Mouse (Mus musculus) CH12.LX (cell line): Measurements from ENCODE around the gene Qser1. TPM values are rescaled to one million over a fixed set of nuclear protein-coding genes. Genes with fewer than 3 reads are reported as not detected.

ENCODE experiments used
- DNase-seq: peaks from one replicate; pipeline ENCODE4 v3.0.0-alpha.2; 2013; ENCODE audit errors: extremely low read depth
- H3K27ac ChIP-seq: 2 replicates; pipeline ENCODE4 v1.5.1; 2012; ENCODE audit warnings: low read depth, mild to moderate bottlenecking, control low read depth, moderate library complexity; ENCODE audit not compliant: insufficient read depth
- H3K27me3 ChIP-seq: replicated peaks from 2 replicates; pipeline ENCODE3; 2012; ENCODE audit warnings: inconsistent platforms
- H3K36me3 ChIP-seq, 2 experiments: replicated peaks in 1 of 2; 2 replicates each; pipeline versions ENCODE3 to v1.6.1; 2012; ENCODE audit warnings: inconsistent platforms in 1 of 2, low read length in 1 of 2, mild to moderate bottlenecking in 1 of 2, mixed read lengths in 1 of 2, moderate library complexity in 1 of 2; ENCODE audit not compliant: control insufficient read depth in 1 of 2, insufficient read depth in 1 of 2
- H3K4me1 ChIP-seq, 2 experiments: 2 replicates each; pipeline ENCODE4 v1.6.1; 2012; ENCODE audit warnings: inconsistent platforms in 1 of 2, moderate library complexity in 1 of 2; ENCODE audit not compliant: insufficient read depth in 2 of 2, control insufficient read depth in 1 of 2
- H3K4me2 ChIP-seq: 2 replicates; pipeline ENCODE4 v1.6.1; 2012; ENCODE audit warnings: low read depth, mild to moderate bottlenecking, control low read depth; ENCODE audit not compliant: poor library complexity, insufficient read depth, severe bottlenecking
- H3K4me3 ChIP-seq, 3 experiments: fragments of 150-350 bp in 1 of 3; sonication (generic) in 1 of 3; replicated peaks in 1 of 3; 2 replicates each; pipeline versions ENCODE3 to v1.5.1; 2011 to 2012; ENCODE audit warnings: low read depth in 2 of 3, low read length in 2 of 3, mild to moderate bottlenecking in 2 of 3, moderate library complexity in 2 of 3, control low read depth in 1 of 3, improper control_type of control experiment in 1 of 3, inconsistent platforms in 1 of 3, mixed read lengths in 1 of 3; ENCODE audit not compliant: poor library complexity in 1 of 3
- H3K79me2 ChIP-seq: replicated peaks from 2 replicates; pipeline ENCODE4 v1.6.1; 2012; ENCODE audit warnings: mild to moderate bottlenecking, moderate library complexity; ENCODE audit not compliant: control insufficient read depth, poor library complexity, insufficient read depth, severe bottlenecking; ENCODE audit errors: extremely low read depth
- H3K9ac ChIP-seq: 2 replicates; pipeline ENCODE4 v1.6.1; 2012; ENCODE audit warnings: low read depth, mild to moderate bottlenecking, control low read depth, moderate library complexity; ENCODE audit not compliant: insufficient read depth
- H3K9me3 ChIP-seq: replicated peaks from 2 replicates; pipeline ENCODE3; 2012; ENCODE audit warnings: low read length, inconsistent platforms, mixed read lengths
- CHD1 ChIP-seq: IDR thresholded peaks from 2 replicates; pipeline ENCODE4 v1.6.1; 2012; ENCODE audit warnings: low read depth, low read length, improper control_type of control experiment, inconsistent platforms
- CHD2 ChIP-seq: IDR thresholded peaks from 2 replicates; pipeline ENCODE4 v1.6.1; 2011; ENCODE audit warnings: low read length, improper control_type of control experiment
- CTCF ChIP-seq, 2 experiments: IDR thresholded peaks in 1 of 2; conservative IDR thresholded peaks in 1 of 2; 2 replicates each; pipeline ENCODE4 v1.5.1; 2011 to 2012; ENCODE audit warnings: low read depth in 2 of 2, low read length in 2 of 2, improper control_type of control experiment in 1 of 2, inconsistent platforms in 1 of 2, mild to moderate bottlenecking in 1 of 2, moderate library complexity in 1 of 2
- ELF1 ChIP-seq: IDR thresholded peaks from 2 replicates; pipeline ENCODE4 v1.6.1; 2014; ENCODE audit warnings: low read depth, mild to moderate bottlenecking, inconsistent platforms, low read length, improper control_type of control experiment
- GABPA ChIP-seq: IDR thresholded peaks from 2 replicates; pipeline ENCODE4 v1.6.1; 2012; ENCODE audit warnings: low read depth, low read length, improper control_type of control experiment, inconsistent platforms; ENCODE audit not compliant: insufficient replicate concordance
- JUN ChIP-seq: IDR thresholded peaks from 2 replicates; pipeline ENCODE4 v1.6.1; 2011; ENCODE audit warnings: low read depth, mild to moderate bottlenecking, low read length, improper control_type of control experiment, moderate library complexity; ENCODE audit not compliant: insufficient read depth
- MAZ ChIP-seq: IDR thresholded peaks from 2 replicates; pipeline ENCODE4 v1.6.1; 2012; ENCODE audit warnings: low read depth, mild to moderate bottlenecking, inconsistent platforms, low read length, improper control_type of control experiment, moderate library complexity
- MYC ChIP-seq: IDR thresholded peaks from 2 replicates; pipeline ENCODE4 v1.6.1; 2011; ENCODE audit warnings: low read depth, mild to moderate bottlenecking, improper control_type of control experiment, low read length
- NELFE ChIP-seq: IDR thresholded peaks from 2 replicates; pipeline ENCODE4 v1.6.1; 2011; ENCODE audit warnings: low read depth, low read length, improper control_type of control experiment
- PAX5 ChIP-seq: IDR thresholded peaks from 2 replicates; pipeline ENCODE4 v1.6.1; 2012; ENCODE audit warnings: low read length, inconsistent platforms, mixed read lengths
- POLR2A ChIP-seq: IDR thresholded peaks from 2 replicates; pipeline ENCODE4 v1.6.1; 2011; ENCODE audit warnings: low read depth, mild to moderate bottlenecking, improper control_type of control experiment, low read length
- RAD21 ChIP-seq: IDR thresholded peaks from 2 replicates; pipeline ENCODE4 v1.6.1; 2011; ENCODE audit warnings: low read depth, mild to moderate bottlenecking, low read length, improper control_type of control experiment, moderate library complexity
- SIN3A ChIP-seq: IDR thresholded peaks from 2 replicates; pipeline ENCODE4 v1.6.1; 2012; ENCODE audit warnings: low read length, improper control_type of control experiment, inconsistent platforms
- SMC3 ChIP-seq: IDR thresholded peaks from 2 replicates; pipeline ENCODE4 v1.6.1; 2011; ENCODE audit warnings: low read depth, low read length, improper control_type of control experiment
- TCF12 ChIP-seq: IDR thresholded peaks from 2 replicates; pipeline ENCODE4 v1.6.1; 2014; ENCODE audit warnings: low read depth, mild to moderate bottlenecking, inconsistent platforms, low read length, improper control_type of control experiment
- USF2 ChIP-seq: conservative IDR thresholded peaks from 2 replicates; pipeline ENCODE4 v1.6.1; 2011; ENCODE audit warnings: low read depth, low read length, improper control_type of control experiment
- ZKSCAN1 ChIP-seq: IDR thresholded peaks from 2 replicates; pipeline ENCODE4 v1.6.1; 2012; ENCODE audit warnings: low read depth, inconsistent platforms, low read length, improper control_type of control experiment, borderline replicate concordance
- dilution Hi-C: fragments of 300-500 bp; cut with MboI; formaldehyde crosslinking; loops from 2 replicates; pipeline ENCODE4 v1.14.3; 2020; ENCODE audit warnings: low sequenced_read_pairs; ENCODE audit not compliant: extremely low pct_unique_long_range_greater_than_20kb, extremely low pct_ligation_motif_present
- in situ Hi-C: fragments of 300-500 bp; cut with MboI; formaldehyde crosslinking; loops from 3 replicates; pipeline ENCODE4 v1.14.3; 2019; ENCODE audit warnings: low sequenced_read_pairs, low pct_ligation_motif_present, low pct_unique_long_range_greater_than_20kb, mixed read lengths
- polyA plus RNA-seq: library from polyadenylated mRNA; unstranded; fragments of >175 nt; gene quantifications from 2 replicates; pipeline ENCODE4 v1.2.1, GENCODE M21; 2012; ENCODE audit warnings: low read depth; ENCODE audit not compliant: insufficient read length
- total RNA-seq, 2 experiments: library from RNA; depleted of rRNA; stranded (reverse); fragments of 300-350 nt in 1 of 2; fragments of >200 nt in 1 of 2; gene quantifications; 2 replicates each; pipeline ENCODE4 v1.2.3; 2012 to 2014

The Qser1 gene
- total and polyA plus RNA-seq, 3 experiments: 3.7 to 10.2 (median 6.8) TPM

GRCm38 (mm10) chr2:104816866-104817439 is 393 bp upstream of the Qser1 start (continued):
- peak; percentile 74; the same call in 1 of the 2 replicates for TF ChIP-seq POLR2A
- TF ChIP-seq MAZ: no peak; the same call in 1 of the 2 replicates
- no peak for TF ChIP-seq RAD21
- TF ChIP-seq SMC3: no peak; the same call in 1 of the 2 replicates
- no peak for TF ChIP-seq ZKSCAN1
- TF ChIP-seq TCF12: peak; percentile 64
- no peak for TF ChIP-seq USF2
- peak in 1 of 2 experiments; percentile 49; a peak in 1 of 4 replicates for TF ChIP-seq CTCF (conservative IDR thresholded peaks at IDR 0.05 in 1 of 2, IDR thresholded peaks at IDR 0.05 in 1 of 2; ENCODE audit: low read depth in 2 of 2, low read length in 2 of 2)
- no peak for TF ChIP-seq CHD1
- TF ChIP-seq SIN3A: peak; percentile 66
- no peak for TF ChIP-seq GABPA
- peak; percentile 64; the same call in 1 of the 2 replicates for TF ChIP-seq NELFE

DNA sequence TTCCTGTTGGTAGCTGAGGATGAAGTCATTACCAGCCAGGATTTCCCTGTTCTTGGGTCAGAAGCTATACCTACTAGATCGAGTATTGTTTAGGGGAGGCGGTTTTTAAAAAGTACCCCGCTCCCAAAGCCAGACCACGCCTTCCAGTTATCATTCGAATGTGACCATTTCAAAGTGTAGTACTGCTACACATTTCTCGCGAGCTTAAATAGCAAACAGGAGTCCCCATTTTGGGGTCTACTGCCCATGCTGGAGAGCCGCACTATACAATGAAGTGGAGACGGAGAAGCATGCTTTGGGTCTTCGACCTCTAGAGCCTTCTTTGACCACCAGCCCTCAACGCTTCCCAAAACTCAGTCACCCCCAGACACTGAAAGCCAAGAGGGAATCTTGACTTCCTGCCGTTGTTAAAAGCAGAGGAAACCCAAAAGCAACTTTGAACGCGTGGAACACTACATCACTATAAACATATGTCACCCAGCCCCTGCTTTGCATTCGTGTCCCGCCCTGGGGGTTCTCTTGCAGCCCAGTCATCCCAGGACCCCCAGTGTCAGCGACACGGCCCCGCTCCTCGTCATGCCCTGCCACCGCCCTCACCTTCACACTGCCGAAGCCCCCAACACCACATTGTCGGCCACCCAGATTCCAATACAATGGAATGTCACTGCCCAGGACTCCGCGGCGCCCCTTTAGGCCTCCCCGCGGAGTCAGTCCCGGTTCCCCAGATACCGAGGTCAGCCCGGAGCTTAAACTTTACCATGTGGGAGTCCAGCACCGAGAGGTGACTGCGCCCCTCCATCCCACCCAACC is 794 bp downstream of the Qser1 start:
- Histone ChIP-seq H3K27ac (peak overlapping the region; percentile 58), H3K79me2 (peaks cover 45% of the 10 kb centered on the region), H3K9ac (peak overlapping the region; percentile 97), H3K4me3 (peak overlapping the region; percentile 68 to 92 (median 77)), H3K36me3 (no peaks in the 10 kb centered on the region), H3K4me1 (peaks cover 7 to 45% of the 10 kb centered on the region in 2 experiments; a peak in 3 of 4 replicates), H3K4me2 (peak overlapping the region; percentile 72), H3K27me3 (no peaks in the 10 kb centered on the region)
- DNase-seq: peak; percentile 72
- dilution Hi-C loops (no loop called here), in situ Hi-C loops (no loop called here)
- no peak for TF ChIP-seq SMC3
- 0 out of 2 replicates have a peak, but pooled peaks have one; percentile 1 for TF ChIP-seq MAZ
- peak; percentile 10; the same call in 1 of the 2 replicates for TF ChIP-seq JUN
- no peak for TF ChIP-seq PAX5
- TF ChIP-seq CHD2: peak; percentile 59; the same call in 1 of the 2 replicates
- TF ChIP-seq ELF1: peak; percentile 20; the same call in 1 of the 2 replicates
- peak; percentile 65; the same call in 1 of the 2 replicates for TF ChIP-seq MYC
- peak; percentile 47; the same call in 1 of the 2 replicates for TF ChIP-seq POLR2A
- peak; percentile 42 for TF ChIP-seq SIN3A
- TF ChIP-seq, all 38 proteins: peak for 7
- H3K9me3 ChIP-seq: no peaks in the 10 kb centered on the region
